Mouse (Mus musculus) testis, adult 2 months (tissue): ENCODE data around the gene Phlpp1. TPM values are rescaled to one million over a fixed set of nuclear protein-coding genes. Genes with fewer than 3 reads are reported as not detected.

Experiments used
- H3K27ac ChIP-seq: fragments of 200-500 bp; 2 replicates; pipeline ENCODE4 v1.5.1; 2012; ENCODE audit warnings: low read depth, low read length; ENCODE audit not compliant: control insufficient read depth, insufficient read depth
- H3K27me3 ChIP-seq: fragments of 200-500 bp; 2 replicates; pipeline ENCODE4 v1.6.1; 2012; ENCODE audit warnings: mild to moderate bottlenecking, low read length, moderate library complexity; ENCODE audit not compliant: control insufficient read depth, insufficient read depth
- H3K36me3 ChIP-seq: fragments of 200-500 bp; 2 replicates; pipeline ENCODE4 v1.6.1; 2012; ENCODE audit warnings: mild to moderate bottlenecking, low read length; ENCODE audit not compliant: control insufficient read depth, insufficient read depth
- H3K4me1 ChIP-seq: fragments of 200-500 bp; 2 replicates; pipeline ENCODE4 v1.6.1; 2012; ENCODE audit warnings: low read length; ENCODE audit not compliant: control insufficient read depth, insufficient read depth
- H3K4me3 ChIP-seq: fragments of 200-500 bp; 2 replicates; pipeline ENCODE4 v1.5.1; 2012; ENCODE audit warnings: low read depth, mild to moderate bottlenecking, low read length, moderate library complexity, mixed read lengths; ENCODE audit not compliant: control insufficient read depth
- CTCF ChIP-seq: fragments of 200-500 bp; IDR thresholded peaks from 2 replicates; pipeline ENCODE4 v1.5.1; 2012; ENCODE audit warnings: low read depth, mild to moderate bottlenecking, inconsistent platforms, low read length, moderate library complexity; ENCODE audit not compliant: control insufficient read depth, insufficient read depth, insufficient replicate concordance
- POLR2A ChIP-seq: fragments of 200-500 bp; IDR thresholded peaks from 2 replicates; pipeline ENCODE4 v1.6.1; 2012; ENCODE audit warnings: low read depth, mild to moderate bottlenecking, inconsistent platforms, low read length, moderate library complexity; ENCODE audit not compliant: control insufficient read depth
- polyA plus RNA-seq: library from polyadenylated mRNA; depleted of rRNA; stranded (reverse); fragments of >200 nt; gene quantifications from 2 replicates; pipeline ENCODE4 v1.2.3, GENCODE M21; 2012

Gene Phlpp1
- polyA plus RNA-seq, 1 experiment, result 59.6 TPM

- no peak overlapping the region for H3K4me3 ChIP-seq
- no peaks in the 10 kb centered on the region for H3K4me1 ChIP-seq
- no peaks in the 10 kb centered on the region for H3K27me3 ChIP-seq
- TF ChIP-seq CTCF (peak; percentile 39; the same call in 1 of the 2 replicates), POLR2A (no peak)
- H3K36me3 ChIP-seq, result no peaks in the 10 kb centered on the region
- no peak overlapping the region for H3K27ac ChIP-seq
Measured at GRCm38 (mm10) chr1:106389673-106390072, 218.1 kb downstream of the Phlpp1 start.

GRCm38 (mm10) chr1:106393072-106393471 lies 221.5 kb downstream of the Phlpp1 start:
- H3K4me1 ChIP-seq, result no peaks in the 10 kb centered on the region
- H3K27ac ChIP-seq, result no peak overlapping the region
- H3K4me3 ChIP-seq, result no peak overlapping the region
- H3K27me3 ChIP-seq, result no peaks in the 10 kb centered on the region
- H3K36me3 ChIP-seq, result no peaks in the 10 kb centered on the region
- TF ChIP-seq POLR2A (no peak), CTCF (no peak)

GRCm38 (mm10) chr1:106394678-106395077 lies 223.1 kb downstream of the Phlpp1 start:
- TF ChIP-seq POLR2A (no peak), CTCF (0 out of 2 replicates have a peak, but pooled peaks have one; percentile 7)
- Histone ChIP-seq H3K27ac (no peak overlapping the region), H3K27me3 (no peaks in the 10 kb centered on the region), H3K4me3 (no peak overlapping the region), H3K4me1 (no peaks in the 10 kb centered on the region), H3K36me3 (no peaks in the 10 kb centered on the region)

GRCm38 (mm10) chr1:106395476-106395875 lies 223.9 kb downstream of the Phlpp1 start:
- H3K27ac ChIP-seq, result no peak overlapping the region
- no peak overlapping the region for H3K4me3 ChIP-seq
- H3K27me3 ChIP-seq, result no peaks in the 10 kb centered on the region
- H3K36me3 ChIP-seq, result no peaks in the 10 kb centered on the region
- no peaks in the 10 kb centered on the region for H3K4me1 ChIP-seq
- no peak for TF ChIP-seq POLR2A
- peak; percentile 19; the same call in 1 of the 2 replicates for TF ChIP-seq CTCF

GRCm38 (mm10) chr1:106400900-106401634 lies 229.5 kb downstream of the Phlpp1 start:
- no peaks in the 10 kb centered on the region; the same call in 1 of the 2 replicates for H3K4me1 ChIP-seq
- no peak overlapping the region for H3K4me3 ChIP-seq
- H3K27me3 ChIP-seq, result no peaks in the 10 kb centered on the region
- TF ChIP-seq POLR2A (no peak), CTCF (no peak)
- H3K27ac ChIP-seq, result no peak overlapping the region
- H3K36me3 ChIP-seq, result no peaks in the 10 kb centered on the region

GRCm38 (mm10) chr1:106403011-106403501 lies 231.5 kb downstream of the Phlpp1 start:
- no peak overlapping the region for H3K27ac ChIP-seq
- H3K36me3 ChIP-seq, result no peaks in the 10 kb centered on the region
- H3K4me3 ChIP-seq, result no peak overlapping the region
- no peaks in the 10 kb centered on the region for H3K27me3 ChIP-seq
- no peaks in the 10 kb centered on the region; the same call in 1 of the 2 replicates for H3K4me1 ChIP-seq
- TF ChIP-seq POLR2A (no peak), CTCF (no peak)

- Histone ChIP-seq H3K27ac (no peak overlapping the region), H3K4me3 (no peak overlapping the region), H3K4me1 (no peaks in the 10 kb centered on the region), H3K36me3 (no peaks in the 10 kb centered on the region), H3K27me3 (no peaks in the 10 kb centered on the region)
- TF ChIP-seq POLR2A (no peak), CTCF (no peak)
Measured at GRCm38 (mm10) chr1:106406852-106407251, 235.3 kb downstream of the Phlpp1 start.

GRCm38 (mm10) chr1:106407963-106408440 lies 236.4 kb downstream of the Phlpp1 start:
- no peak overlapping the region for H3K4me3 ChIP-seq
- no peaks in the 10 kb centered on the region for H3K27me3 ChIP-seq
- H3K27ac ChIP-seq, result no peak overlapping the region

More at GRCm38 (mm10) chr1:106407963-106408440, 236.4 kb downstream of the Phlpp1 start:
- Histone ChIP-seq H3K36me3 (no peaks in the 10 kb centered on the region), H3K4me1 (no peaks in the 10 kb centered on the region)
- TF ChIP-seq POLR2A (no peak), CTCF (no peak)
